Mouse (Mus musculus) liver, embryonic 14.5 days (tissue): ENCODE data around the gene Capzb.

ENCODE experiments used
- CTCF ChIP-seq: IDR thresholded peaks from 2 replicates; pipeline ENCODE4 v1.5.1; 2016; ENCODE audit warnings: antibody characterized with exemption, low read depth, control low read depth
- EP300 ChIP-seq: IDR thresholded peaks from 2 replicates; pipeline ENCODE4 v1.6.1; 2016; ENCODE audit warnings: antibody characterized with exemption, low read depth

DNA sequence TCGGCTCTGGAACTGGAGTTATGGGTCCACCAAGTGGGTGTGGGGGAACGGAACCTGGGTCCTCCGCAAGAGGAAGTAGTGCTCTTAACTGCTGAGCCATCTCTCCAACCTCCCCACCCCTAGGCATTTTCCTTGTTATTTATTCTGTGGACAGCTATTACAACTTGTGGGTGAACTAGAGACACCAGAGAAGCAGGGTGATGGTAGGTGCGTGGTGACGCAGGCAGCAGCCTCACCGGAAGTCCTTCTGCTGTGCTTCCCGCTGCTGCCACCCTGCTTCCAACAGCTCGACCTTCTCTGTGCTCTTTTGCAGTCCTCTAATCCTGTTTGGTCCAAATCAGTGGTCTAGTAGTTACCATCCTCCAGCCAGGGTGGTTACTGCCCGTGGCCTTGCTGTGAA, 6.4 kb downstream of the Capzb start:
- no peak for TF ChIP-seq EP300
- no peak for TF ChIP-seq CTCF
